Mouse (Mus musculus): Measurements from ENCODE around the gene Hpcal1. TPM values are rescaled to one million over a fixed set of nuclear protein-coding genes. Genes with fewer than 3 reads are reported as not detected.

The Hpcal1 gene
- polyA plus RNA-seq, 1 experiment from 2014 or later: 57.7 TPM

- Histone ChIP-seq H3K4me1 (ENCODE audit: control insufficient read depth, insufficient read depth, low read length) (peaks cover 22% of the 10 kb centered on the region), H3K9me3 (ENCODE audit: control insufficient read depth, low read length) (no peaks in the 10 kb centered on the region), H3K27me3 (replicated peaks; ENCODE audit: control insufficient read depth, insufficient read depth, low read length) (no peaks in the 10 kb centered on the region), H3K27ac (replicated peaks; ENCODE audit: low read depth, low read length) (peak overlapping the region; percentile 57), H3K36me3 (ENCODE audit: control insufficient read depth, insufficient read depth, low read length) (no peaks in the 10 kb centered on the region), H3K4me3 (ENCODE audit: low read depth, low read length) (no peak overlapping the region), H3K9ac (ENCODE audit: low read depth, low read length) (no peak overlapping the region; the same call in 1 of the 2 replicates), H3K4me2 (ENCODE audit: low read depth, low read length) (no peak overlapping the region; the same call in 1 of the 2 replicates)
- ATAC-seq (ENCODE audit: low read depth): peak; percentile 82
- DNase-seq (ENCODE audit: low spot score): peak; percentile 87
- 38% methylated on average over 6 of the region's 6 CpGs for WGBS
Observed at GRCm38 (mm10) chr12:17733114-17733904, 42.7 kb downstream of the Hpcal1 start.

- Histone ChIP-seq H3K9me3 (ENCODE audit: control insufficient read depth, low read length) (no peaks in the 10 kb centered on the region), H3K4me2 (ENCODE audit: low read depth, low read length) (no peak overlapping the region), H3K4me3 (ENCODE audit: low read depth, low read length) (no peak overlapping the region), H3K27ac (replicated peaks; ENCODE audit: low read depth, low read length) (no peak overlapping the region), H3K9ac (ENCODE audit: low read depth, low read length) (no peak overlapping the region), H3K36me3 (ENCODE audit: control insufficient read depth, insufficient read depth, low read length) (no peaks in the 10 kb centered on the region), H3K4me1 (ENCODE audit: control insufficient read depth, insufficient read depth, low read length) (peaks cover 22% of the 10 kb centered on the region), H3K27me3 (replicated peaks; ENCODE audit: control insufficient read depth, insufficient read depth, low read length) (no peaks in the 10 kb centered on the region)
- DNase-seq (ENCODE audit: low spot score) (no peak), ATAC-seq (ENCODE audit: low read depth) (no peak)
- 89% methylated on average over 6 of the region's 6 CpGs for WGBS
Observed at GRCm38 (mm10) chr12:17736396-17736795, 45.7 kb downstream of the Hpcal1 start.

- Histone ChIP-seq H3K4me1 (ENCODE audit: control insufficient read depth, insufficient read depth, low read length) (peaks cover 28% of the 10 kb centered on the region), H3K4me2 (ENCODE audit: low read depth, low read length) (no peak overlapping the region), H3K4me3 (ENCODE audit: low read depth, low read length) (no peak overlapping the region), H3K27me3 (replicated peaks; ENCODE audit: control insufficient read depth, insufficient read depth, low read length) (no peaks in the 10 kb centered on the region), H3K9me3 (ENCODE audit: control insufficient read depth, low read length) (no peaks in the 10 kb centered on the region), H3K27ac (replicated peaks; ENCODE audit: low read depth, low read length) (no peak overlapping the region), H3K36me3 (ENCODE audit: control insufficient read depth, insufficient read depth, low read length) (no peaks in the 10 kb centered on the region), H3K9ac (ENCODE audit: low read depth, low read length) (no peak overlapping the region)
- WGBS: 78% methylated on average over 10 of the region's 10 CpGs
- no peak for DNase-seq (ENCODE audit: low spot score)
- no peak for ATAC-seq (ENCODE audit: low read depth)
Observed at GRCm38 (mm10) chr12:17736859-17737577, 46.4 kb downstream of the Hpcal1 start.

DNA sequence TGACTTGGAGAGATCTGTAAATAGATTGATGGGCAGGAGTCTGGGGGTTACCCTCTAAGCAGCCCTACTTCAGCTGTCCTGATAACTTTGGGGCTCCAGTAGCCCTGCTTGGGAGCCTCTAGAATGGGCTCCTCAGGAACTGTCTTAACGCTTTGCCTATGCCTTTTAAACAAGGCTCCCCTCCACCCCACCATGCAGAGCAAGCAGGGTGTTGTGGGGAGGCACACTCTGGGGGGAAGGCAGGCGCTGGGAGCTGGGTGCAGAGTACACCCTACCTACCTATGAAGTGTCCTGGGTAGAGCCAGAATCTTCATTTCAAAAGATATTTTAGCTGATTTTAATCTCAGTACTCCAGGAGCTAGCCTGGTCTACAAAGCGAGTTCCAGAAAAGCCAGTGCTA lies 47.2 kb downstream of the Hpcal1 start:
- H3K27ac ChIP-seq (replicated peaks; ENCODE audit: low read depth, low read length): no peak overlapping the region
- H3K4me3 ChIP-seq (ENCODE audit: low read depth, low read length): no peak overlapping the region
- no peak overlapping the region for H3K9ac ChIP-seq (ENCODE audit: low read depth, low read length)
- no peak overlapping the region for H3K4me2 ChIP-seq (ENCODE audit: low read depth, low read length)
- DNase-seq (ENCODE audit: low spot score) (no peak), ATAC-seq (ENCODE audit: low read depth) (no peak)
- no peaks in the 10 kb centered on the region for H3K36me3 ChIP-seq (ENCODE audit: control insufficient read depth, insufficient read depth, low read length)
- H3K27me3 ChIP-seq (replicated peaks; ENCODE audit: control insufficient read depth, insufficient read depth, low read length): no peaks in the 10 kb centered on the region
- WGBS: 84% methylated on average over 3 of the region's 3 CpGs
- H3K9me3 ChIP-seq (ENCODE audit: control insufficient read depth, low read length): no peaks in the 10 kb centered on the region
- H3K4me1 ChIP-seq (ENCODE audit: control insufficient read depth, insufficient read depth, low read length): peaks cover 34% of the 10 kb centered on the region

DNA sequence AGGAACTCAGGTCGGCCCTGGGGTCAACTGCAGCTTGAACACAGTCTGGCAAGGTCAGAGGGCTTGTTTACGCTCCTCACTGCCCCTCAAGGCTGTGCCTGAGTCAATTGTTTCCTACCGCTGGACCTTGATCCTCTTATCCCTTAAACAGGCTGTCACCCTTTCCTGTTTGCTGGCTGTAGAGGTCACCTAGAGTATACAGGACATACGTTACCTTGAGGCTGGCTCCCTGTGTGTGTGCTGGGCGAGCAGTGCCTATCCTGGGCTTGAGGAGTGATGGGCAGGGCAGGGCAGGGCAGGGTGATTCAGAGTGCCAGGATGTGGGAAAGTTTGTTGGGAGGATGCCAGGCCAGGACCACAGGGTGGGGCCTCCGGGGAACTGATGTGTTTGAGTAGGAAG lies 47.8 kb downstream of the Hpcal1 start:
- no peak for ATAC-seq (ENCODE audit: low read depth)
- Histone ChIP-seq H3K9ac (ENCODE audit: low read depth, low read length) (no peak overlapping the region), H3K4me2 (ENCODE audit: low read depth, low read length) (no peak overlapping the region), H3K9me3 (ENCODE audit: control insufficient read depth, low read length) (no peaks in the 10 kb centered on the region), H3K27ac (replicated peaks; ENCODE audit: low read depth, low read length) (no peak overlapping the region), H3K4me1 (ENCODE audit: control insufficient read depth, insufficient read depth, low read length) (peaks cover 28% of the 10 kb centered on the region), H3K36me3 (ENCODE audit: control insufficient read depth, insufficient read depth, low read length) (no peaks in the 10 kb centered on the region), H3K4me3 (ENCODE audit: low read depth, low read length) (no peak overlapping the region), H3K27me3 (replicated peaks; ENCODE audit: control insufficient read depth, insufficient read depth, low read length) (no peaks in the 10 kb centered on the region)
- no peak for DNase-seq (ENCODE audit: low spot score)
- WGBS: 56% methylated on average over 6 of the region's 6 CpGs

DNA sequence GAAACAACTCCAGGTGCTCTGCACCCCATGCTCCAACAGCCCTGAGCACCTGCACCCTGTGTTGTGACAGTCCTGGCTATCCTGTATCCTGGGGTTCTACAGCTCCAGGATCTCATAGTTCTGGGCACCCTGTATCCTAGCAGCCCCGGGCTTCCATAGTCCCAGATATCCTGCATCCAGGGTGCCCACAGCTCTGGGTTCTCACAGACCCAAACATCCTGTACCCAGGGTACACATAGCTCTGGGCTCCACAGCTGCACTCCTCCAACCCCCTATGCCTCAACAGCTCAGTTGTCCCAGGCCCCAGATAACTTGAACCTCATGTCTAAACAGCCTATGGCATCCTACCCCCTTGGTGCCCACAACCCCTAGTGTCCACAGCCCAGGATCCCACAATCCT lies 49.6 kb downstream of the Hpcal1 start:
- H3K36me3 ChIP-seq (ENCODE audit: control insufficient read depth, insufficient read depth, low read length): no peaks in the 10 kb centered on the region
- no peaks in the 10 kb centered on the region for H3K9me3 ChIP-seq (ENCODE audit: control insufficient read depth, low read length)
- H3K4me3 ChIP-seq (ENCODE audit: low read depth, low read length): no peak overlapping the region
- 83% methylated on average over 1 of the region's 1 CpGs for WGBS
- no peak overlapping the region for H3K27ac ChIP-seq (replicated peaks; ENCODE audit: low read depth, low read length)
- no peak overlapping the region for H3K4me2 ChIP-seq (ENCODE audit: low read depth, low read length)
- ATAC-seq (ENCODE audit: low read depth): no peak
- no peak overlapping the region for H3K9ac ChIP-seq (ENCODE audit: low read depth, low read length)
- peaks cover 23% of the 10 kb centered on the region for H3K4me1 ChIP-seq (ENCODE audit: control insufficient read depth, insufficient read depth, low read length)
- no peak for DNase-seq (ENCODE audit: low spot score)
- no peaks in the 10 kb centered on the region for H3K27me3 ChIP-seq (replicated peaks; ENCODE audit: control insufficient read depth, insufficient read depth, low read length)

DNA sequence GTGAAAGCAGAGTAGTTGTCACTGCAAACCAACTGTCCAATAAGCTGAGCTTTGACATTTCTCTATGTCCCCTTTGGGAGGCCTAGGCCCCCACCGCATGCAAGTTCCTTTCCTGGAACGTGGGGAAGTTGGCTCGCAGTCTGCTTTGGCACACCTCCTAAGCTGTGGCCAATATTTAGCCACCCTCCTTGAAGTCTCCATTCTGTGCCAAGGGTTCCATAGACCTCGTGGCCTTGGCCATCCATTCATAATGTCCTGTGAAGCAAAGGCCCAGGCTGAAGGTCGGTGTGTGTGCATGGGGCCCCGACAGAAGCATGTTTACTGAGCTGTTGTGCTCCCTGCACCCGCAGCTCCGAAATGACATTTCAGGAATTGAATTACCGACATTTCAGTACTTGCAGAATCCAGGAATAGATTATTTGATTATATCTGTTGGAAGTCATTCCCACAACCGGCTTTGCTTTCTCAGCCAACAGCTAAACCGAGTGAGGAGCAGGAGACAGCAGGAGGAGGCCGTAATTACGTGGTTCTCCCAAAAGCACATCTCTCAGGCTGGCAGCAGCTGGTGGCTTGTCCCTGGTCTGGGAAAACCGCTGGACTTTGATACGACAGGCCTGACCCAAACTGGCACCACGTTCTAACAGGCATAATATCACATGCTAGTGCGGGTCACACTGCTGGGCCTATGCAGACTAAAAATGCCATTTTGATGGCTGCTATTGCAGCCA lies 51.1 kb downstream of the Hpcal1 start:
- Histone ChIP-seq H3K9ac (ENCODE audit: low read depth, low read length) (no peak overlapping the region), H3K4me3 (ENCODE audit: low read depth, low read length) (no peak overlapping the region), H3K9me3 (ENCODE audit: control insufficient read depth, low read length) (no peaks in the 10 kb centered on the region), H3K4me1 (ENCODE audit: control insufficient read depth, insufficient read depth, low read length) (peaks cover 33% of the 10 kb centered on the region), H3K36me3 (ENCODE audit: control insufficient read depth, insufficient read depth, low read length) (no peaks in the 10 kb centered on the region), H3K4me2 (ENCODE audit: low read depth, low read length) (no peak overlapping the region), H3K27me3 (replicated peaks; ENCODE audit: control insufficient read depth, insufficient read depth, low read length) (no peaks in the 10 kb centered on the region), H3K27ac (replicated peaks; ENCODE audit: low read depth, low read length) (0 out of 2 replicates have a peak overlapping the region, but pooled peaks have one; percentile 21)
- peak; percentile 60 for DNase-seq (ENCODE audit: low spot score)
- WGBS: 59% methylated on average over 16 of the region's 17 CpGs
- 0 out of 2 replicates have a peak, but pooled peaks have one; percentile 30 for ATAC-seq (ENCODE audit: low read depth)

- no peaks in the 10 kb centered on the region for H3K36me3 ChIP-seq (ENCODE audit: control insufficient read depth, insufficient read depth, low read length)
- no peak overlapping the region for H3K4me3 ChIP-seq (ENCODE audit: low read depth, low read length)
- H3K27me3 ChIP-seq (replicated peaks; ENCODE audit: control insufficient read depth, insufficient read depth, low read length): no peaks in the 10 kb centered on the region
- ATAC-seq (ENCODE audit: low read depth): no peak
- peaks cover 42% of the 10 kb centered on the region for H3K4me1 ChIP-seq (ENCODE audit: control insufficient read depth, insufficient read depth, low read length)
- no peaks in the 10 kb centered on the region for H3K9me3 ChIP-seq (ENCODE audit: control insufficient read depth, low read length)
- H3K27ac ChIP-seq (replicated peaks; ENCODE audit: low read depth, low read length): 0 out of 2 replicates have a peak overlapping the region, but pooled peaks have one; percentile 13
- H3K9ac ChIP-seq (ENCODE audit: low read depth, low read length): no peak overlapping the region
- WGBS: 66% methylated on average over 11 of the region's 11 CpGs
- no peak for DNase-seq (ENCODE audit: low spot score)
- H3K4me2 ChIP-seq (ENCODE audit: low read depth, low read length): no peak overlapping the region
Observed at GRCm38 (mm10) chr12:17742571-17743321, 52.1 kb downstream of the Hpcal1 start.

Data from embryonic facial prominence, embryonic 14.5 days (tissue).